Mouse (Mus musculus) forebrain, embryonic 14.5 days (tissue): ENCODE measurements around the gene Mbnl2. TPM values are rescaled to one million over a fixed set of nuclear protein-coding genes. Genes with fewer than 3 reads are reported as not detected.

ENCODE experiments used
- ATAC-seq: fragments of 200-750 bp; cut with Nextera tagmentation; 2 replicates; pipeline ENCODE4 v1.8.0; 2017; ENCODE audit warnings: mild to moderate bottlenecking, moderate library complexity
- DNase-seq: peaks from one replicate; pipeline ENCODE4 v3.0.0-alpha.2; 2015; ENCODE audit warnings: low spot score
- H3K27ac ChIP-seq: fragments of 300-500 bp; sonication (generic); 2 replicates; pipeline ENCODE4 v1.5.1; 2014; ENCODE audit warnings: low read depth, mild to moderate bottlenecking, control low read depth, low read length, moderate library complexity
- H3K27me3 ChIP-seq: fragments of 300-500 bp; sonication (generic); replicated peaks from 2 replicates; pipeline ENCODE4 v1.6.1; 2014; ENCODE audit warnings: low read length, control low read depth, mixed read lengths; ENCODE audit not compliant: control insufficient read depth, insufficient read depth
- H3K36me3 ChIP-seq: fragments of 300-500 bp; sonication (generic); 2 replicates; pipeline ENCODE4 v1.6.1; 2014; ENCODE audit warnings: low read length, control low read depth; ENCODE audit not compliant: control insufficient read depth, insufficient read depth
- H3K4me1 ChIP-seq: fragments of 300-500 bp; sonication (generic); 2 replicates; pipeline ENCODE4 v1.6.1; 2014; ENCODE audit warnings: antibody characterized with exemption, low read length, control low read depth; ENCODE audit not compliant: control insufficient read depth, insufficient read depth
- H3K4me2 ChIP-seq: fragments of 300-500 bp; sonication (generic); 2 replicates; pipeline ENCODE4 v1.6.1; 2014; ENCODE audit warnings: mild to moderate bottlenecking, control low read depth, low read length
- H3K4me3 ChIP-seq: fragments of 300-500 bp; sonication (generic); 2 replicates; pipeline ENCODE4 v1.5.1; 2014; ENCODE audit warnings: low read depth, low read length, control low read depth
- H3K9ac ChIP-seq: fragments of 300-500 bp; sonication (generic); 2 replicates; pipeline ENCODE4 v1.6.1; 2014; ENCODE audit warnings: mild to moderate bottlenecking, low read length, control low read depth, moderate library complexity
- H3K9me3 ChIP-seq: fragments of 300-500 bp; sonication (generic); replicated peaks from 2 replicates; pipeline ENCODE4 v1.6.1; 2016; ENCODE audit warnings: low read length, control low read depth, mixed read lengths; ENCODE audit not compliant: control insufficient read depth
- WGBS: fragments of 180-500 bp; shearing (Covaris S2); extraction: QIAGEN DNeasy Blood & Tissue Kit; methylation state at CpG from one replicate; pipeline ENCODE4 v1.1.7; 2014; 5-methylcytosine and 5-hydroxymethylcytosine counted together
- polyA plus RNA-seq: library from polyadenylated mRNA; unstranded; fragments of >200 nt; fragmentation: Nextera tagmentation; extraction: Ambion mirVana; gene quantifications from 2 replicates; pipeline ENCODE4 v1.2.1, GENCODE M21; 2014

The Mbnl2 gene
- polyA plus RNA-seq, 1 experiment from 2014 or later = 21.6 TPM

- Histone ChIP-seq H3K4me3 (no peak overlapping the region), H3K27me3 (no peaks in the 10 kb centered on the region), H3K27ac (no peak overlapping the region), H3K9me3 (no peaks in the 10 kb centered on the region), H3K36me3 (no peaks in the 10 kb centered on the region), H3K9ac (no peak overlapping the region), H3K4me2 (no peak overlapping the region), H3K4me1 (peaks cover 34% of the 10 kb centered on the region)
- ATAC-seq = no peak
- DNase-seq = no peak
Measured at GRCm38 (mm10) chr14:120280136-120280535, 4.7 kb downstream of the Mbnl2 start.

DNA sequence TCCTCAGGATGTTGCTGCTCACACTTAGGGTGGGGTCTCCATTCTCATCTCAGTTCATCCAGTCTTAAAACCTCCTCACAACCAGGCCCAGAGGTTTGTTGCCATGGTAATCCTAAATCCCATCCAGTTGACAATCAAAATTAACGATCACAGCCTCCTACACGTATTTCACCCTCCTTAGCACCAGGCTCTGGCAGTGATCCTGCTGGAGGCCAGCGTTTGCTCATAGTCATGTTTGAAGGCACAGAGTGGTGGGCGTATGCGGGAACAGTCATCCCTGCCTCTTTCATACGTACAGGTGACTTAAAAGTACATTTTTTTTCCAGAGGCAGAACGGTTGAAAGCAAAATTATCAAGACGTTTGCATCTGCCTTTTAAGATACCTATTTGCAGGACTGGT lies 8.3 kb downstream of the Mbnl2 start:
- ATAC-seq = no peak
- H3K27me3 ChIP-seq = no peaks in the 10 kb centered on the region
- H3K9ac ChIP-seq = no peak overlapping the region
- peaks cover 16% of the 10 kb centered on the region for H3K4me1 ChIP-seq
- no peaks in the 10 kb centered on the region for H3K9me3 ChIP-seq
- no peaks in the 10 kb centered on the region for H3K36me3 ChIP-seq
- no peak overlapping the region for H3K4me2 ChIP-seq
- 61% methylated on average over 8 of the region's 8 CpGs for WGBS
- H3K4me3 ChIP-seq = no peak overlapping the region
- no peak for DNase-seq
- no peak overlapping the region for H3K27ac ChIP-seq

- peaks cover 9% of the 10 kb centered on the region; the same call in 1 of the 2 replicates for H3K4me1 ChIP-seq
- WGBS = 88% methylated on average over 5 of the region's 5 CpGs
- ATAC-seq (no peak), DNase-seq (no peak)
- no peak overlapping the region for H3K9ac ChIP-seq
- no peak overlapping the region for H3K27ac ChIP-seq
- H3K4me3 ChIP-seq = no peak overlapping the region
- H3K27me3 ChIP-seq = no peaks in the 10 kb centered on the region
- no peaks in the 10 kb centered on the region for H3K36me3 ChIP-seq
- no peaks in the 10 kb centered on the region for H3K9me3 ChIP-seq
- no peak overlapping the region for H3K4me2 ChIP-seq
Measured at GRCm38 (mm10) chr14:120284504-120284903, 9.0 kb downstream of the Mbnl2 start.

- ATAC-seq = no peak
- H3K27me3 ChIP-seq = no peaks in the 10 kb centered on the region
- no peak for DNase-seq
- no peaks in the 10 kb centered on the region for H3K4me1 ChIP-seq
- 67% methylated on average over 21 of the region's 21 CpGs for WGBS
- no peak overlapping the region for H3K9ac ChIP-seq
- H3K36me3 ChIP-seq = 0 out of 2 replicates have a peak, but pooled peaks cover 4% of the 10 kb centered on the region
- H3K4me3 ChIP-seq = no peak overlapping the region
- no peak overlapping the region for H3K4me2 ChIP-seq
- H3K9me3 ChIP-seq = no peaks in the 10 kb centered on the region
- H3K27ac ChIP-seq = no peak overlapping the region
Measured at GRCm38 (mm10) chr14:120287121-120287986, 11.9 kb downstream of the Mbnl2 start.

GRCm38 (mm10) chr14:120287987-120288275 lies 12.5 kb downstream of the Mbnl2 start:
- Histone ChIP-seq H3K27ac (no peak overlapping the region), H3K4me1 (no peaks in the 10 kb centered on the region), H3K4me3 (no peak overlapping the region), H3K27me3 (no peaks in the 10 kb centered on the region), H3K9ac (no peak overlapping the region), H3K4me2 (no peak overlapping the region), H3K9me3 (no peaks in the 10 kb centered on the region), H3K36me3 (0 out of 2 replicates have a peak, but pooled peaks cover 4% of the 10 kb centered on the region)
- DNase-seq (no peak), ATAC-seq (0 out of 2 replicates have a peak, but pooled peaks have one; percentile 9)

GRCm38 (mm10) chr14:120288378-120289002 lies 13.0 kb downstream of the Mbnl2 start:
- ATAC-seq = no peak
- H3K36me3 ChIP-seq = 0 out of 2 replicates have a peak, but pooled peaks cover 4% of the 10 kb centered on the region
- no peaks in the 10 kb centered on the region for H3K9me3 ChIP-seq
- DNase-seq = no peak
- no peak overlapping the region for H3K9ac ChIP-seq
- 94% methylated on average over 10 of the region's 10 CpGs for WGBS
- H3K4me1 ChIP-seq = no peaks in the 10 kb centered on the region
- no peak overlapping the region for H3K4me3 ChIP-seq
- no peak overlapping the region for H3K4me2 ChIP-seq
- H3K27ac ChIP-seq = no peak overlapping the region
- H3K27me3 ChIP-seq = no peaks in the 10 kb centered on the region

- no peak for DNase-seq
Measured at GRCm38 (mm10) chr14:120289065-120289464, 13.6 kb downstream of the Mbnl2 start.

GRCm38 (mm10) chr14:120289528-120289927 lies 14.1 kb downstream of the Mbnl2 start:
- Histone ChIP-seq H3K9ac (no peak overlapping the region), H3K27me3 (no peaks in the 10 kb centered on the region), H3K4me2 (no peak overlapping the region), H3K36me3 (0 out of 2 replicates have a peak, but pooled peaks cover 4% of the 10 kb centered on the region), H3K4me1 (no peaks in the 10 kb centered on the region), H3K27ac (no peak overlapping the region), H3K9me3 (no peaks in the 10 kb centered on the region), H3K4me3 (no peak overlapping the region)
- ATAC-seq (no peak), DNase-seq (no peak)
- 93% methylated on average over 7 of the region's 7 CpGs for WGBS

More at GRCm38 (mm10) chr14:120289065-120289464, 13.6 kb downstream of the Mbnl2 start:
- 0 out of 2 replicates have a peak, but pooled peaks cover 4% of the 10 kb centered on the region for H3K36me3 ChIP-seq
- WGBS = 88% methylated on average over 9 of the region's 9 CpGs
- ATAC-seq = no peak
- H3K9me3 ChIP-seq = no peaks in the 10 kb centered on the region
- no peak overlapping the region for H3K27ac ChIP-seq
- H3K4me2 ChIP-seq = no peak overlapping the region
- H3K4me3 ChIP-seq = no peak overlapping the region
- H3K9ac ChIP-seq = no peak overlapping the region
- no peaks in the 10 kb centered on the region for H3K27me3 ChIP-seq
- H3K4me1 ChIP-seq = no peaks in the 10 kb centered on the region

DNA sequence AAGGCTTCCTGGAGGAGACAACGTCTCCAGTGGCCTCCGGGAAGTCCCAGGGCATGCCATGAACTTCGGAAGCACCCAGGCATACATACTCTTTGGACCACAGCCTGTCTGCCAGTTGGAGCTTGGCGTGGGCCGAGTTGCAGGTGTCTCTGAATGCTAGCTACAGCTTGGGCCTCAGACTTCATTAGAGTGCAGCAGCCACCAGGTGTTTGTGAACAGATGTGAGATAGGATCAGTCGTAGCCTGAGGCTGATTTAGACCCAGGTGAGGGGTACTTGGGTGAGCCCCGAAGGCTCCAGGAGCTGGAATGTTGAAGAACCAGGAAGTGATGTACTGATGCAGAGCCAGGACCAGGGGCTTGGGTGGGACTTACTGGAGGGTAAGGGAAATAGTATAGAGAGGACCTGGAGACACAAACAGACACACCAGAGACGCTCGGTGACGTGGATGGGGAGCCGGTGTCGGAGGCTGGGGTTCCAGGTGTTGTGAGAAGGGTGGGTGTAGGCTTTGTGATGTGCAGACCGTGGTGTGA lies 15.8 kb downstream of the Mbnl2 start:
- H3K9me3 ChIP-seq = no peaks in the 10 kb centered on the region
- ATAC-seq (no peak; the same call in 1 of the 2 replicates), DNase-seq (no peak)
- no peaks in the 10 kb centered on the region for H3K4me1 ChIP-seq
- no peak overlapping the region for H3K4me2 ChIP-seq
- H3K27me3 ChIP-seq = no peaks in the 10 kb centered on the region
- 94% methylated on average over 13 of the region's 13 CpGs for WGBS
- no peak overlapping the region for H3K27ac ChIP-seq
- H3K4me3 ChIP-seq = no peak overlapping the region
- H3K36me3 ChIP-seq = 0 out of 2 replicates have a peak, but pooled peaks cover 4% of the 10 kb centered on the region
- no peak overlapping the region for H3K9ac ChIP-seq
